Mouse (Mus musculus) intestine, postnatal 0 days (tissue): ENCODE results near the gene Specc1. TPM values are rescaled to one million over a fixed set of nuclear protein-coding genes. Genes with fewer than 3 reads are reported as not detected.
A peak's percentile ranks its signal among the peaks of the same experiment; 100 is the strongest.

Experiments used
- ATAC-seq: fragments of 200-750 bp; cut with Nextera tagmentation; 2 replicates; pipeline ENCODE4 v1.8.0; 2017; ENCODE audit warnings: mild to moderate bottlenecking, moderate TSS enrichment, moderate library complexity
- H3K27ac ChIP-seq: fragments of 300-500 bp; sonication (generic); 2 replicates; pipeline ENCODE4 v1.5.1; 2014; ENCODE audit warnings: mild to moderate bottlenecking, low read depth, low read length, moderate library complexity
- H3K27me3 ChIP-seq: fragments of 300-500 bp; sonication (generic); replicated peaks from 2 replicates; pipeline ENCODE4 v1.6.1; 2014; ENCODE audit warnings: low read length, mixed read lengths; ENCODE audit not compliant: control insufficient read depth, insufficient read depth
- H3K36me3 ChIP-seq: fragments of 300-500 bp; sonication (generic); 2 replicates; pipeline ENCODE4 v1.6.1; 2014; ENCODE audit warnings: mild to moderate bottlenecking, moderate library complexity; ENCODE audit not compliant: control insufficient read depth, insufficient read depth
- H3K4me1 ChIP-seq: fragments of 300-500 bp; sonication (generic); replicated peaks from 2 replicates; pipeline ENCODE4 v1.6.1; 2014; ENCODE audit warnings: antibody characterized with exemption, low read length, mixed read lengths; ENCODE audit not compliant: control insufficient read depth, insufficient read depth
- H3K4me2 ChIP-seq: fragments of 300-500 bp; sonication (generic); replicated peaks from 2 replicates; pipeline ENCODE4 v1.6.1; 2014; ENCODE audit warnings: low read depth, mild to moderate bottlenecking, moderate library complexity
- H3K4me3 ChIP-seq: fragments of 300-500 bp; sonication (generic); 2 replicates; pipeline ENCODE4 v1.5.1; 2014; ENCODE audit warnings: low read depth, low read length
- H3K9ac ChIP-seq: fragments of 300-500 bp; sonication (generic); 2 replicates; pipeline ENCODE4 v1.6.1; 2014; ENCODE audit warnings: mild to moderate bottlenecking, low read depth, low read length
- H3K9me3 ChIP-seq: fragments of 300-500 bp; sonication (generic); 2 replicates; pipeline ENCODE4 v1.6.1; 2016; ENCODE audit warnings: mixed run types; ENCODE audit not compliant: control insufficient read depth
- CTCF ChIP-seq: sonication (generic); IDR thresholded peaks from 2 replicates; pipeline ENCODE4 v1.5.1; 2016; ENCODE audit warnings: low read depth, mild to moderate bottlenecking, control low read depth, antibody characterized with exemption, moderate library complexity
- WGBS: fragments of 180-500 bp; shearing (Covaris S2); extraction: QIAGEN DNeasy Blood & Tissue Kit; methylation state at CpG from one replicate; pipeline ENCODE4 v1.1.7; 2014; 5-methylcytosine and 5-hydroxymethylcytosine counted together
- polyA plus RNA-seq: library from polyadenylated mRNA; unstranded; fragments of >200 nt; fragmentation: Nextera tagmentation; extraction: Ambion mirVana; gene quantifications from 2 replicates; pipeline ENCODE4 v1.2.1, GENCODE M21; 2015

The Specc1 gene
- polyA plus RNA-seq, 1 experiment from 2014 or later, result 10.3 TPM

GRCm38 (mm10) chr11:61930640-61931586 lies 25.6 kb upstream of the Specc1 start:
- Histone ChIP-seq H3K27ac (peak overlapping the region; percentile 95), H3K9ac (peak overlapping the region; percentile 95), H3K4me3 (peak overlapping the region; percentile 99), H3K9me3 (no peaks in the 10 kb centered on the region), H3K27me3 (no peaks in the 10 kb centered on the region), H3K4me2 (peak overlapping the region; percentile 81), H3K4me1 (no peaks in the 10 kb centered on the region), H3K36me3 (no peaks in the 10 kb centered on the region)
- 20% methylated on average over 11 of the region's 11 CpGs for WGBS
- no peak for TF ChIP-seq CTCF
- peak; percentile 21 for ATAC-seq

- ATAC-seq, result no peak
- H3K9ac ChIP-seq, result no peak overlapping the region
- no peak for TF ChIP-seq CTCF
- H3K4me2 ChIP-seq, result no peak overlapping the region
- no peaks in the 10 kb centered on the region for H3K27me3 ChIP-seq
- H3K27ac ChIP-seq, result no peak overlapping the region
- 96% methylated on average over 1 of the region's 1 CpGs for WGBS
- no peaks in the 10 kb centered on the region for H3K9me3 ChIP-seq
- H3K4me3 ChIP-seq, result no peak overlapping the region
- no peaks in the 10 kb centered on the region for H3K4me1 ChIP-seq
- H3K36me3 ChIP-seq, result no peaks in the 10 kb centered on the region
Measured at GRCm38 (mm10) chr11:61937761-61938160, 18.8 kb upstream of the Specc1 start.

GRCm38 (mm10) chr11:61942903-61943302 lies 13.7 kb upstream of the Specc1 start:
- WGBS, result 90% methylated on average over 2 of the region's 2 CpGs
- H3K36me3 ChIP-seq, result no peaks in the 10 kb centered on the region
- H3K4me3 ChIP-seq, result no peak overlapping the region
- TF ChIP-seq CTCF, result no peak
- H3K27ac ChIP-seq, result no peak overlapping the region
- no peak for ATAC-seq
- no peaks in the 10 kb centered on the region for H3K27me3 ChIP-seq
- H3K4me1 ChIP-seq, result no peaks in the 10 kb centered on the region
- H3K9ac ChIP-seq, result no peak overlapping the region
- no peaks in the 10 kb centered on the region for H3K9me3 ChIP-seq
- H3K4me2 ChIP-seq, result no peak overlapping the region

- Histone ChIP-seq H3K27me3 (no peaks in the 10 kb centered on the region), H3K27ac (no peak overlapping the region)
Measured at GRCm38 (mm10) chr11:61944417-61944816, 12.1 kb upstream of the Specc1 start.

DNA sequence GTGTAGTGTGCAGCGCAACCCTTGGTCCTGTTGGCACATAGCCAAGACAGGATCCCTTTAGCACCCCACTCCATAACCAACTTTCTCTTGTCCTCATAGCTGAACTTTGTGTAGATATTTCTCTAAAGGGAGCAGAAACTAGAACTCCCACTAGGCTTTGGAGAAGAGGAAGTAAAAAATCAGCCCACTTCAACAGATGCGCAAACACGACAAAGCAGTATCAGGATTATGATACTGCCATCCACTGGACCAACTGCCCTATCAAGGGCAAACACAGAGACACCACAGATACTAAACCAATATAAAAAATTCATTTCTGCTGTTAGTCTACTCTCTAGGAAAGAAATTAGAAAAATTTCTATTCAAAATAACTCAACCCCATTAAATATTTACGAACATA lies 10.0 kb upstream of the Specc1 start:
- H3K9ac ChIP-seq, result no peak overlapping the region
- no peaks in the 10 kb centered on the region for H3K9me3 ChIP-seq
- H3K4me1 ChIP-seq, result no peaks in the 10 kb centered on the region
- TF ChIP-seq CTCF, result no peak
- no peak overlapping the region for H3K27ac ChIP-seq
- 86% methylated on average over 4 of the region's 4 CpGs for WGBS
- no peak overlapping the region for H3K4me2 ChIP-seq
- no peak for ATAC-seq
- H3K36me3 ChIP-seq, result no peaks in the 10 kb centered on the region
- H3K4me3 ChIP-seq, result no peak overlapping the region
- no peaks in the 10 kb centered on the region for H3K27me3 ChIP-seq

More at GRCm38 (mm10) chr11:61944417-61944816, 12.1 kb upstream of the Specc1 start:
- Histone ChIP-seq H3K9me3 (no peaks in the 10 kb centered on the region), H3K9ac (no peak overlapping the region), H3K4me2 (no peak overlapping the region), H3K4me3 (no peak overlapping the region), H3K4me1 (no peaks in the 10 kb centered on the region), H3K36me3 (no peaks in the 10 kb centered on the region)
- TF ChIP-seq CTCF, result no peak
- WGBS, result 80% methylated on average over 9 of the region's 9 CpGs
- ATAC-seq, result no peak

DNA sequence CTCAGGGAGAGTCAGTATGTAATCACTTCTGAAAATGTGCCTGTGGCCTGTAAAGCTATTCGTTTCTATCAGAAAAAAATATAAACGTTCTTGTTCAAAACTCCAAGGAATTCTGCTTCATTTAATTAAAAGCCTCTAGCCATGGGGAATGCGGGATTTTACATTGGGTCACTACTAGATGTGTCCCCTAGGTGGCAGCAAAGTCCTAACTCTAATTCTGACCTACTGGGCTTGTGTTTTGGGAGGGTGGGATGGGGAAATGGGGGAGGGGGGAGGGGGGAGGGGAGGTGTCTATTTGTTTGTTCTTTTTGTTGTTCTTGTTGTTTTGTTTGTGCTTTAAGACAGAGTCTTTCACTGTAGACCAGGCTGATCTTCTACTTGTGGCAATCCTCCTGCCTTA lies 7.2 kb upstream of the Specc1 start:
- TF ChIP-seq CTCF, result peak; percentile 70
- Histone ChIP-seq H3K27ac (no peak overlapping the region), H3K4me3 (no peak overlapping the region), H3K4me2 (no peak overlapping the region), H3K9ac (no peak overlapping the region), H3K36me3 (no peaks in the 10 kb centered on the region), H3K9me3 (no peaks in the 10 kb centered on the region), H3K4me1 (no peaks in the 10 kb centered on the region), H3K27me3 (no peaks in the 10 kb centered on the region)
- ATAC-seq, result no peak
- WGBS, result 2% methylated on average over 3 of the region's 3 CpGs
